Mouse (Mus musculus) CH12.LX (cell line): ENCODE results near the gene Emc8. TPM values are rescaled to one million over a fixed set of nuclear protein-coding genes. Genes with fewer than 3 reads are reported as not detected.

Experiments used
- DNase-seq: peaks from one replicate; pipeline ENCODE4 v3.0.0-alpha.2; 2013; ENCODE audit errors: extremely low read depth
- H3K27ac ChIP-seq: 2 replicates; pipeline ENCODE4 v1.5.1; 2012; ENCODE audit warnings: low read depth, mild to moderate bottlenecking, control low read depth, moderate library complexity; ENCODE audit not compliant: insufficient read depth
- H3K27me3 ChIP-seq: replicated peaks from 2 replicates; pipeline ENCODE3; 2012; ENCODE audit warnings: inconsistent platforms
- H3K36me3 ChIP-seq, 2 experiments: replicated peaks in 1 of 2; 2 replicates each; pipeline versions ENCODE3 to v1.6.1; 2012; ENCODE audit warnings: inconsistent platforms in 1 of 2, low read length in 1 of 2, mild to moderate bottlenecking in 1 of 2, mixed read lengths in 1 of 2, moderate library complexity in 1 of 2; ENCODE audit not compliant: control insufficient read depth in 1 of 2, insufficient read depth in 1 of 2
- H3K4me1 ChIP-seq, 2 experiments: 2 replicates each; pipeline ENCODE4 v1.6.1; 2012; ENCODE audit warnings: inconsistent platforms in 1 of 2, moderate library complexity in 1 of 2; ENCODE audit not compliant: insufficient read depth in 2 of 2, control insufficient read depth in 1 of 2
- H3K4me2 ChIP-seq: 2 replicates; pipeline ENCODE4 v1.6.1; 2012; ENCODE audit warnings: low read depth, mild to moderate bottlenecking, control low read depth; ENCODE audit not compliant: poor library complexity, insufficient read depth, severe bottlenecking
- H3K4me3 ChIP-seq, 3 experiments: fragments of 150-350 bp in 1 of 3; sonication (generic) in 1 of 3; replicated peaks in 1 of 3; 2 replicates each; pipeline versions ENCODE3 to v1.5.1; 2011 to 2012; ENCODE audit warnings: low read depth in 2 of 3, low read length in 2 of 3, mild to moderate bottlenecking in 2 of 3, moderate library complexity in 2 of 3, control low read depth in 1 of 3, improper control_type of control experiment in 1 of 3, inconsistent platforms in 1 of 3, mixed read lengths in 1 of 3; ENCODE audit not compliant: poor library complexity in 1 of 3
- H3K79me2 ChIP-seq: replicated peaks from 2 replicates; pipeline ENCODE4 v1.6.1; 2012; ENCODE audit warnings: mild to moderate bottlenecking, moderate library complexity; ENCODE audit not compliant: control insufficient read depth, poor library complexity, insufficient read depth, severe bottlenecking; ENCODE audit errors: extremely low read depth
- H3K9ac ChIP-seq: 2 replicates; pipeline ENCODE4 v1.6.1; 2012; ENCODE audit warnings: low read depth, mild to moderate bottlenecking, control low read depth, moderate library complexity; ENCODE audit not compliant: insufficient read depth
- H3K9me3 ChIP-seq: replicated peaks from 2 replicates; pipeline ENCODE3; 2012; ENCODE audit warnings: low read length, inconsistent platforms, mixed read lengths
- BHLHE40 ChIP-seq: IDR thresholded peaks from 2 replicates; pipeline ENCODE4 v1.6.1; 2011; ENCODE audit warnings: mild to moderate bottlenecking, low read depth, low read length, improper control_type of control experiment
- CHD1 ChIP-seq: IDR thresholded peaks from 2 replicates; pipeline ENCODE4 v1.6.1; 2012; ENCODE audit warnings: low read depth, low read length, improper control_type of control experiment, inconsistent platforms
- CHD2 ChIP-seq: IDR thresholded peaks from 2 replicates; pipeline ENCODE4 v1.6.1; 2011; ENCODE audit warnings: low read length, improper control_type of control experiment
- CTCF ChIP-seq, 2 experiments: IDR thresholded peaks in 1 of 2; conservative IDR thresholded peaks in 1 of 2; 2 replicates each; pipeline ENCODE4 v1.5.1; 2011 to 2012; ENCODE audit warnings: low read depth in 2 of 2, low read length in 2 of 2, improper control_type of control experiment in 1 of 2, inconsistent platforms in 1 of 2, mild to moderate bottlenecking in 1 of 2, moderate library complexity in 1 of 2
- E2F4 ChIP-seq: IDR thresholded peaks from 2 replicates; pipeline ENCODE4 v1.6.1; 2011; ENCODE audit warnings: low read depth, low read length, improper control_type of control experiment; ENCODE audit not compliant: insufficient replicate concordance
- ELF1 ChIP-seq: IDR thresholded peaks from 2 replicates; pipeline ENCODE4 v1.6.1; 2014; ENCODE audit warnings: low read depth, mild to moderate bottlenecking, inconsistent platforms, low read length, improper control_type of control experiment
- EP300 ChIP-seq: IDR thresholded peaks from 2 replicates; pipeline ENCODE4 v1.6.1; 2011; ENCODE audit warnings: low read length, improper control_type of control experiment
- ETS1 ChIP-seq: conservative IDR thresholded peaks from 2 replicates; pipeline ENCODE4 v1.6.1; 2012; ENCODE audit warnings: low read depth, mild to moderate bottlenecking, inconsistent platforms, low read length, improper control_type of control experiment, moderate library complexity
- GABPA ChIP-seq: IDR thresholded peaks from 2 replicates; pipeline ENCODE4 v1.6.1; 2012; ENCODE audit warnings: low read depth, low read length, improper control_type of control experiment, inconsistent platforms; ENCODE audit not compliant: insufficient replicate concordance
- HCFC1 ChIP-seq: IDR thresholded peaks from 2 replicates; pipeline ENCODE4 v1.6.1; 2012; ENCODE audit warnings: low read depth, mild to moderate bottlenecking, inconsistent platforms, low read length, improper control_type of control experiment
- IRF4 ChIP-seq: IDR thresholded peaks from 2 replicates; pipeline ENCODE4 v1.6.1; 2014; ENCODE audit warnings: low read depth, mild to moderate bottlenecking, inconsistent platforms, low read length, improper control_type of control experiment
- JUN ChIP-seq: IDR thresholded peaks from 2 replicates; pipeline ENCODE4 v1.6.1; 2011; ENCODE audit warnings: low read depth, mild to moderate bottlenecking, low read length, improper control_type of control experiment, moderate library complexity; ENCODE audit not compliant: insufficient read depth
- JUND ChIP-seq: conservative IDR thresholded peaks from 2 replicates; pipeline ENCODE4 v1.6.1; 2011; ENCODE audit warnings: low read depth, low read length, improper control_type of control experiment
- KAT2A ChIP-seq: IDR thresholded peaks from 2 replicates; pipeline ENCODE4 v1.6.1; 2012; ENCODE audit warnings: low read length, improper control_type of control experiment, inconsistent platforms; ENCODE audit not compliant: insufficient replicate concordance
- MAFK ChIP-seq: IDR thresholded peaks from 2 replicates; pipeline ENCODE4 v1.6.1; 2011; ENCODE audit warnings: low read length, improper control_type of control experiment; ENCODE audit not compliant: insufficient replicate concordance
- MAX ChIP-seq: IDR thresholded peaks from 2 replicates; pipeline ENCODE4 v1.6.1; 2011; ENCODE audit warnings: low read length, improper control_type of control experiment
- MAZ ChIP-seq: IDR thresholded peaks from 2 replicates; pipeline ENCODE4 v1.6.1; 2012; ENCODE audit warnings: low read depth, mild to moderate bottlenecking, inconsistent platforms, low read length, improper control_type of control experiment, moderate library complexity
- MEF2A ChIP-seq: IDR thresholded peaks from 2 replicates; pipeline ENCODE4 v1.6.1; 2014; ENCODE audit warnings: low read depth, mild to moderate bottlenecking, inconsistent platforms, low read length, improper control_type of control experiment, borderline replicate concordance
- MXI1 ChIP-seq: IDR thresholded peaks from 2 replicates; pipeline ENCODE4 v1.6.1; 2011; ENCODE audit warnings: mild to moderate bottlenecking, low read depth, low read length, improper control_type of control experiment
- MYC ChIP-seq: IDR thresholded peaks from 2 replicates; pipeline ENCODE4 v1.6.1; 2011; ENCODE audit warnings: low read depth, mild to moderate bottlenecking, improper control_type of control experiment, low read length
- NELFE ChIP-seq: IDR thresholded peaks from 2 replicates; pipeline ENCODE4 v1.6.1; 2011; ENCODE audit warnings: low read depth, low read length, improper control_type of control experiment
- NRF1 ChIP-seq: IDR thresholded peaks from 2 replicates; pipeline ENCODE4 v1.6.1; 2014; ENCODE audit warnings: low read depth, mild to moderate bottlenecking, inconsistent platforms, low read length, improper control_type of control experiment, moderate library complexity
- PAX5 ChIP-seq: IDR thresholded peaks from 2 replicates; pipeline ENCODE4 v1.6.1; 2012; ENCODE audit warnings: low read length, inconsistent platforms, mixed read lengths
- POLR2A ChIP-seq: IDR thresholded peaks from 2 replicates; pipeline ENCODE4 v1.6.1; 2011; ENCODE audit warnings: low read depth, mild to moderate bottlenecking, improper control_type of control experiment, low read length
- POLR2AphosphoS2 ChIP-seq: IDR thresholded peaks from 2 replicates; pipeline ENCODE4 v1.6.1; 2011; ENCODE audit warnings: low read depth, low read length, improper control_type of control experiment
- RAD21 ChIP-seq: IDR thresholded peaks from 2 replicates; pipeline ENCODE4 v1.6.1; 2011; ENCODE audit warnings: low read depth, mild to moderate bottlenecking, low read length, improper control_type of control experiment, moderate library complexity
- RCOR1 ChIP-seq: conservative IDR thresholded peaks from 2 replicates; pipeline ENCODE4 v1.6.1; 2012; ENCODE audit warnings: low read depth, mild to moderate bottlenecking, inconsistent platforms, low read length, improper control_type of control experiment
- SIN3A ChIP-seq: IDR thresholded peaks from 2 replicates; pipeline ENCODE4 v1.6.1; 2012; ENCODE audit warnings: low read length, improper control_type of control experiment, inconsistent platforms
- SMC3 ChIP-seq: IDR thresholded peaks from 2 replicates; pipeline ENCODE4 v1.6.1; 2011; ENCODE audit warnings: low read depth, low read length, improper control_type of control experiment
- TBP ChIP-seq: conservative IDR thresholded peaks from 2 replicates; pipeline ENCODE4 v1.6.1; 2011; ENCODE audit warnings: low read depth, low read length, improper control_type of control experiment
- TCF12 ChIP-seq: IDR thresholded peaks from 2 replicates; pipeline ENCODE4 v1.6.1; 2014; ENCODE audit warnings: low read depth, mild to moderate bottlenecking, inconsistent platforms, low read length, improper control_type of control experiment
- UBTF ChIP-seq: IDR thresholded peaks from 2 replicates; pipeline ENCODE4 v1.6.1; 2012; ENCODE audit warnings: low read depth, mild to moderate bottlenecking, inconsistent platforms, low read length, improper control_type of control experiment, moderate library complexity
- USF1 ChIP-seq: IDR thresholded peaks from 2 replicates; pipeline ENCODE4 v1.6.1; 2014; ENCODE audit warnings: low read depth, mild to moderate bottlenecking, inconsistent platforms, low read length, improper control_type of control experiment
- USF2 ChIP-seq: conservative IDR thresholded peaks from 2 replicates; pipeline ENCODE4 v1.6.1; 2011; ENCODE audit warnings: low read depth, low read length, improper control_type of control experiment
- ZC3H11A ChIP-seq: IDR thresholded peaks from 2 replicates; pipeline ENCODE4 v1.6.1; 2012; ENCODE audit warnings: low read depth, mild to moderate bottlenecking, inconsistent platforms, low read length, improper control_type of control experiment
- ZKSCAN1 ChIP-seq: IDR thresholded peaks from 2 replicates; pipeline ENCODE4 v1.6.1; 2012; ENCODE audit warnings: low read depth, inconsistent platforms, low read length, improper control_type of control experiment, borderline replicate concordance
- ZMIZ1 ChIP-seq: IDR thresholded peaks from 2 replicates; pipeline ENCODE4 v1.6.1; 2012; ENCODE audit warnings: low read depth, mild to moderate bottlenecking, inconsistent platforms, low read length, improper control_type of control experiment
- ZNF384 ChIP-seq: IDR thresholded peaks from 2 replicates; pipeline ENCODE4 v1.6.1; 2012; ENCODE audit warnings: low read depth, low read length, improper control_type of control experiment, inconsistent platforms
- dilution Hi-C: fragments of 300-500 bp; cut with MboI; formaldehyde crosslinking; loops from 2 replicates; pipeline ENCODE4 v1.14.3; 2020; ENCODE audit warnings: low sequenced_read_pairs; ENCODE audit not compliant: extremely low pct_unique_long_range_greater_than_20kb, extremely low pct_ligation_motif_present
- in situ Hi-C: fragments of 300-500 bp; cut with MboI; formaldehyde crosslinking; loops from 3 replicates; pipeline ENCODE4 v1.14.3; 2019; ENCODE audit warnings: low sequenced_read_pairs, low pct_ligation_motif_present, low pct_unique_long_range_greater_than_20kb, mixed read lengths
- polyA plus RNA-seq: library from polyadenylated mRNA; unstranded; fragments of >175 nt; gene quantifications from 2 replicates; pipeline ENCODE4 v1.2.1, GENCODE M21; 2012; ENCODE audit warnings: low read depth; ENCODE audit not compliant: insufficient read length
- total RNA-seq, 2 experiments: library from RNA; depleted of rRNA; stranded (reverse); fragments of 300-350 nt in 1 of 2; fragments of >200 nt in 1 of 2; gene quantifications; 2 replicates each; pipeline ENCODE4 v1.2.3; 2012 to 2014

The Emc8 gene
- total and polyA plus RNA-seq, 3 experiments, result 33.4 to 184 (median 113) TPM

- Histone ChIP-seq H3K79me2 (peaks cover 61% of the 10 kb centered on the region), H3K4me2 (peak within 1 kb of the TSS; percentile 100), H3K4me3 (peak within 1 kb of the TSS; percentile 80 to 97 (median 96)), H3K9ac (peak within 1 kb of the TSS; percentile 100), H3K27me3 (no peaks in the 10 kb centered on the region), H3K4me1 (peaks cover 16 to 52% of the 10 kb centered on the region in 2 experiments), H3K36me3 (peaks cover 32 to 59% of the 10 kb centered on the region in 2 experiments), H3K27ac (peak within 1 kb of the TSS; percentile 62), H3K9me3 (no peaks in the 10 kb centered on the region)
- in situ Hi-C loops (no loop called here), dilution Hi-C loops (no loop called here)
- TF ChIP-seq POLR2AphosphoS2 (peak; percentile 87; the same call in 1 of the 2 replicates), ZNF384 (no peak), RAD21 (no peak), ZC3H11A (no peak), BHLHE40 (no peak), PAX5 (no peak), JUN (no peak), NRF1 (no peak), MAZ (no peak), HCFC1 (peak; percentile 74), CTCF (conservative IDR thresholded peaks at IDR 0.05 in 1 of 2, IDR thresholded peaks at IDR 0.05 in 1 of 2; ENCODE audit: low read depth in 2 of 2, low read length in 2 of 2) (no peak), CHD2 (peak; percentile 96), IRF4 (no peak), ETS1 (no peak), NELFE (peak; percentile 92), KAT2A (no peak), UBTF (peak; percentile 74; the same call in 1 of the 2 replicates), EP300 (no peak), USF2 (no peak), MAX (peak; percentile 40; the same call in 1 of the 2 replicates), MEF2A (no peak; the same call in 1 of the 2 replicates), TBP (no peak), MXI1 (0 out of 2 replicates have a peak, but pooled peaks have one; percentile 24), CHD1 (no peak), MYC (no peak), ZKSCAN1 (no peak), POLR2A (peak; percentile 98), SIN3A (no peak; the same call in 1 of the 2 replicates), SMC3 (no peak), USF1 (no peak), TCF12 (peak; percentile 77), ZMIZ1 (peak; percentile 91), JUND (no peak), ELF1 (peak; percentile 86), GABPA (no peak), MAFK (no peak), E2F4 (no peak), RCOR1 (no peak)
- DNase-seq, result peak; percentile 90
Measured at GRCm38 (mm10) chr8:120667561-120668373, 606 bp downstream of the Emc8 start, which contains the start of the genes Gm27021 and Cox4i1. Gene Gm27021 (minus strand): TSS chr8:120668079. Gene Cox4i1 (plus strand): TSS chr8:120668222.
